Mouse (Mus musculus): ENCODE data around the gene Syt1.

GRCm38 (mm10) chr10:108532916-108533315 is 477.9 kb downstream of the Syt1 start:
- TF ChIP-seq CTCF (IDR thresholded peaks at IDR 0.05) (no peak), EP300 (IDR thresholded peaks at IDR 0.05) (no peak)
